Mouse (Mus musculus) olfactory bulb, adult 2 months (tissue): ENCODE results near the gene Ccdc85c.

Source experiments
- CTCF ChIP-seq: fragments of 200-500 bp; IDR thresholded peaks from 2 replicates; pipeline ENCODE4 v1.5.1; 2012; ENCODE audit warnings: low read depth, mild to moderate bottlenecking, low read length, moderate library complexity; ENCODE audit not compliant: insufficient read depth
- POLR2A ChIP-seq: fragments of 200-500 bp; IDR thresholded peaks from 2 replicates; pipeline ENCODE4 v1.6.1; 2012; ENCODE audit warnings: mild to moderate bottlenecking, low read depth, low read length, moderate library complexity; ENCODE audit not compliant: insufficient read depth

GRCm38 (mm10) chr12:108309116-108309794 is 34.0 kb upstream of the Ccdc85c start:
- TF ChIP-seq POLR2A: no peak
- TF ChIP-seq CTCF: no peak
